Mouse (Mus musculus): ENCODE measurements around the gene Vwce.

Gene Vwce

GRCm38 (mm10) chr19:10648156-10648555, 14.1 kb downstream of the Vwce start:
- DNase-seq, result no peak

GRCm38 (mm10) chr19:10656058-10656457, 22.0 kb downstream of the Vwce start:
- no peak for DNase-seq

DNA sequence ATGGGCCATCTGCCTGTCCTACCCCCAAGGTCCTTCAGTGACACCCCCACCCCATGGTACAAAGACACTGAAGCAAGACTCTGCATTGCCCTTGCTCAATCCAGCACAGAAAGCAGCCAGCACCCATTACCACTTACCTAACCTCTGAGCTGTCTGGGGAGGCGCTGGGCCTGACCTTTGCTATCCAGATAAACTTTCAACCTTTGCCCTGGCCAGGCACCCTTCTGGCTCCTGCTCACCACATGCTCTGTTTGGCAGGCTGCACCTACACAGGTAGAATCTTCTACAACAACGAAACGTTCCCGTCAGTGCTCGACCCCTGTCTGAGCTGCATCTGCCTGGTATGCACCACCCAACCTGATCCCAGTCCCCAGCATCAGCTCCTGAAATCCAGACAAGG, 23.7 kb downstream of the Vwce start:
- DNase-seq, result no peak

- no peak for DNase-seq
Measured at GRCm38 (mm10) chr19:10658406-10658805, 24.4 kb downstream of the Vwce start.

DNA sequence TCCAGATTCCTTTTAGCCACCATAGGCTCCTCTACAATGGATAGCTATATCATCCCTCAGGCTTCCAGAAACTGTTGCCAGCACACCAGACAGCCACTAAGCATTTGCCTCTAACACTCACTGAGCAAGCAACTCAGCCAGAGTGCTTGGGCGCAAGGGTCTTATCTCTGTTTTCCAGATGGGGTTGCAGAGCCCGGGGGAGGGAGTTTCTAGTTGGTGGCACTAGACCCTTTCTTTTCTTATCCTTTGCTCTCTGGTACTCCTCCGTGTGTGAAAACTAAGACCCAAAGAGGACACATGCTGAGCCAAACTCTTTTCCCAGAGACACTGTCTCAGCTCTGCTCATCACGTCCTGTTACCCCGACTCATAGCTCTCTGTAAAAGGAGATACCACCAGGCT, 27.4 kb downstream of the Vwce start:
- no peak for DNase-seq

GRCm38 (mm10) chr19:10661919-10662318, 27.9 kb downstream of the Vwce start:
- DNase-seq, result no peak

- no peak for DNase-seq
Measured at GRCm38 (mm10) chr19:10662665-10663064, 28.7 kb downstream of the Vwce start.

GRCm38 (mm10) chr19:10665093-10665492, 31.1 kb downstream of the Vwce start:
- DNase-seq, result no peak

- DNase-seq, result peak; percentile 86 to 88
Measured at GRCm38 (mm10) chr19:10665499-10665898, 31.5 kb downstream of the Vwce start.

GRCm38 (mm10) chr19:10671319-10671718, 37.3 kb downstream of the Vwce start:
- no peak for DNase-seq

- no peak for DNase-seq
Measured at GRCm38 (mm10) chr19:10671854-10672417, 37.9 kb downstream of the Vwce start.

GRCm38 (mm10) chr19:10673275-10673674, 39.3 kb downstream of the Vwce start:
- no peak for DNase-seq

- DNase-seq, result no peak
Measured at GRCm38 (mm10) chr19:10676656-10677055, 42.6 kb downstream of the Vwce start.

DNA sequence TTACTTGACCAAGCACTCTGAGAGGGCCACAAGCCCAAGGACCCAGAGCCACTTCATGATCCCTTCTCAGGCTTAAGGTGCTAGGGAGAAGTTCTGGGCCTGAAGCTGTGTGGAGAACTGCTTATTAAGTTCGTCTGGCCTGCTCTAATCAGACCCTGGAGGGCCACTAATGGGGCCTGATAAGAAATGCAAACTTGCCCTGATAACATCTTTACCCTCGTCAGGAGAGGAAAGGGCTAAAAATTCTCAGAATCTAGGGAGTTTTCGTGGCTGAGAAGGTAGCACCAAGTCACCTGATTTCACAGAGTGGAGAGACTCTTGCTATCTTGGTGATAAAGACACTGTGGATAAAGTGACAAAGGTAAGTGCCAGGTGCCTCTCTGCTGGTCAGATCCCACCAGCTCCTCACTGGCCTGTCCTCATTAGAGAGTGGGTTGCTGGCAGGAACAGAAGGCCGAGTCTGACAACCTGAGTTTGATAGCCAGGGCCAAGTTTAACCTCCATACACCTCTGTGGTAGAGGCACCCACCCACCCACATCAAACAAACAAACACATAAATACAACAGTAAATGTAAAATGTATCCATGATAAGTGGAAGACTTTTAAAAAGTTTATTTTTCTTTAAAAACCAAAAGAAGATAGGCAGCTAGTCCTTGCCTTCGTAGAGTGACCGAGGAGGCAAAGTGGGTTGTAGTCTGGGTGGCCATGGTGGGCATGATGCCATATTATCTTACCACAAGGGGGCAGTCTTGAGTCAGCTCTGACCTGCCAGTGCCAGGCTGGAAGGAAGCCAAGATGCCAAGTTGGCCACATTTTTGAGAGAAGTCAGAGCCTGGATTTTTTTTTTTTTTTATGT, 44.1 kb downstream of the Vwce start, which contains the start of gene Pga5:
TSS of gene Pga5 (minus strand) at position 157 of the 857 bp plus-strand sequence.
- peak; percentile 97 to 99 for DNase-seq

- DNase-seq, result no peak
Measured at GRCm38 (mm10) chr19:10678772-10679067, 44.7 kb downstream of the Vwce start.

DNA sequence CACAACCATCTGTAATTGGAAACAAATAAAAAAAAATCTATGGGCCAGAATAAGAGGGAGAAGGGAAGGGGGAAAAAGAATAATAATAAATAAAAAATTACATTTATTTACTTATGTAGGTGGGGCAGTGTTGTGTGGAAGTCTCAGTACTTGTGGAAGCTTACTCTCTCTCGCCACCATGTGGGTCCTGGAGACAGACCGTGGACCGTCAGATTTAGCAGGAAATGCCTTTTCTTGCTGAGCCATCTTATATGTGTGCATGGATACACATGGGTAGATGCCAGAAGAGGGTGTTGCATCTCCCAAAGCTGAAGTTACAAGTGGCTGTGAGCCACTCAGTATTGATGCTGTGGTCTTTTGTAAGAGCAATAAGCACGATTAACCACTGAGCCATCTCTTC, 47.6 kb downstream of the Vwce start:
- no peak for DNase-seq

GRCm38 (mm10) chr19:10685081-10685480, 51.1 kb downstream of the Vwce start:
- no peak for DNase-seq

- DNase-seq, result no peak
Measured at GRCm38 (mm10) chr19:10685727-10686126, 51.7 kb downstream of the Vwce start.

- DNase-seq, result peak; percentile 98 to 99
Measured at GRCm38 (mm10) chr19:10688537-10689352, 54.7 kb downstream of the Vwce start, which contains the start of gene Vps37c. Gene Vps37c (plus strand): TSS chr19:10688735.

GRCm38 (mm10) chr19:10689470-10690166, 55.6 kb downstream of the Vwce start:
- no peak for DNase-seq

DNA sequence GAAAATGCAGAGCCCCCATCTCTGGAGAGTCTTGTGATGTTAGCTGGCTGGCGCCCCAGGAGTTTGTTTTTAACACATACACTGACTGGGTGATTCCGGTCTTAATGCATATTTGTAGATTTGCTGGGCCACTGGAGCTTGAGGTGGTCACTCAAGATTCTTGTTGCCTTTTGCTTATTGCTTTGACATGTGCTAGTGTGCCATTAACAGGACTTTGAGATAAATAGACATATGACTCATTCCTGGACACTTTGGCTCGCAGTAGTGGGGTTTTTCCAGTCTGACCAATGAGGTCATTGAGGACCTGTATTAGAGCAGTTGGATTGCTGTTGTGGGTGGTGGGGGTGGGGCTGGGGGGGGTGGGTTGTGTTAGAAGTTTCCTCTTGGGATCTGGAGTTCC, 56.3 kb downstream of the Vwce start:
- no peak for DNase-seq

DNA sequence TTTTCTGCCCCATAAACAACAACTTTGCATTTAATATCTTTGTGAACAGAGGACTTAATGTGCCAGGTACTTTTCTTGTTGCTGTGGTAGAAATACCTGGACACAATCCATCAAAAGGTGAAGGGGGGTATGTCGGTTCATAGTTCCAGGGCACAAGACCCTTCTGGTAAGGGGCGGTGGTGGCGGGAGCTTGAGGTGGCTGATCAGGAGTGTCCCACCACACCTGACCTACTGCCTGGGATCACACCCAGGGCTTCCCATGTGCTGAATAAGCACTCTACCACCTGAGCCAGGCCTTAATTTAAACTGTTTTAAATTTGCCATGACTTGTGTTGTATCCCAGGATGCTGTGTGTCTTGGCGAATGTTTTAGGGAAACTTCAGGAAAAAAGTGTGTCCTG, 57.1 kb downstream of the Vwce start:
- DNase-seq, result no peak

- no peak for DNase-seq
Measured at GRCm38 (mm10) chr19:10691660-10692059, 57.6 kb downstream of the Vwce start.

Data from cerebellum, postnatal 14 days (tissue).